Mouse (Mus musculus): Measurements from ENCODE around the gene Wdr35.

Gene Wdr35

DNA sequence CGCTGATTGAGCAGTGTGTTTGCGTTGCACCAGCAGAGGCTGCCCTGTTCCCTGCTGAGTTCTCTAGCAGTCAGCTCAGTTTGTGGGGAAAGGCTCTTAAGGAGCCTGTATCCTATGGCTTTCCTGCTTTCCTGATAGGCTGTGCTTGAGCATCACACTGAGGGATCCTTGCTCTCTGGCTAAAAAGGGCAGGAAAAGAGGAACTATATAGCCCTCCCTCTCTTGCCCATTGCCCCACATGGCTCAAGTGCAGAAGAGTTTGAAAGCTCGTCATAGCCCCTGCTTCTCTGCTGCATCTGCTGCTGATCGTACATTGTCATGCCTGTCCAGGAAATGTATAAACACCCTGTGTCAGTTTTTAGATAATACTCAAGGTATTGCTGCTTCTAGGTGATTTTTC lies 33.5 kb downstream of the Wdr35 start:
- in situ Hi-C loops (cut with MboI, MseI), result loop anchor here in 1 of 2 experiments (5.0 kb wide), 1 partner anchor 245 kb away; no protein-coding TSS in a partner anchor

DNA sequence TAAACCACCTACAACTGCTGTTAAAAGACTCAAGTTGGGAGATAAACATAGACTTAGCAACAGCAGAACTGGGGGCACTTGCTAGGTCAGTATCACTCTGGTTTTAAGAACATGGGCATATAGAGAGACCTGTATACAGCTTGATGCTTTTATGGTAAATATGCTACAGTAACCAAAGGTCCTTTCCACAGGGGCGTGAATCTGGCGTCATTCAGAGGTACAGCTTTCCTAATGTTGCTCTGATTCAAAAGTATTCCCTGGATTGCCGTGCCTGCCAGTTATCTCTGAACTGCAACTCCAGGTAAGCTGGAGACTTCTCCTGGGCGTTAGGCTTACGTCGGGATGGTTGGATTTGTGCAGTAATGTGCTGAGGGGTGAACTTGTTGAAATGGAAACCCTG lies 34.1 kb downstream of the Wdr35 start:
- in situ Hi-C loops (cut with MboI, MseI), result loop anchor here in 1 of 2 experiments (5.0 kb wide), 1 partner anchor 246 kb away; no protein-coding TSS in a partner anchor

DNA sequence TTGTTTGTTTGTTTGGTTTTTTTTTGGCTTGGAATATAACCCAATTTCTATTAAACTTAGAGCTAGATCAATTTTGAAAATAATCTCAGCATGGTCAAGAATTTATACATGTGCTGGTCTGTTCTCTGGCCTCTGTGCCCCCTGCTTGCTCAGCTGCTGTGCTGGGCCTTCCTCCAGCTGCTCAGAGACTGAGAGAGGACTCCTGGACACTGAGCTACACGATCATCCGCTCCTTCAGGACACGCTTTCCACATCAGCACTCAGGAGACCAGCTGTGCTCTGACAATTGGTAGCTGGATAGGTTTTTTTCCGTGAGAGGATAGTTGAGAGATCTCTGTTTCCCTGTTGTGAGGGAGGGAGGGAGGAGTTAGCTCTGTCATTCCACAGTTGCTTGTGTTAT lies 36.6 kb downstream of the Wdr35 start:
- in situ Hi-C loops (cut with MboI, MseI), result no loop called here

DNA sequence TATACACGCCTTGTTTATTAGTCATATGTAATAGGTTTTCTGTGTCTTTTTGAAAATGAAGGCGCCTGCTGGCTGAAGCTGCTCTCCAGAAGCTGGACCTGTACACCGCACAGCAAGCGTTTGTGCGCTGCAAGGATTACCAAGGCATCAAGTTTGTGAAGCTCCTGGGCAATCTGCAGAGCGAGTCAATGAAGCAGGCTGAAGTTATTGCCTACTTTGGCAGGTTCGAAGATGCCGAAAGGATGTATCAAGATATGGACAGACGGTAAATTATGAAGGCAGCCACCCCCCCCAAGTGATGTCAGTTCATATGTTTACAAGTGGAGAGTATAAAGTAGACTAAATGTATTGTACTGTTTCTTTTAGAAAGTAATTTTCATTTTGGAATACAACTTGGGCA lies 42.7 kb downstream of the Wdr35 start:
- in situ Hi-C loops (cut with MboI, MseI), result loop anchor here in 1 of 2 experiments (5.0 kb wide), 1 partner anchor 129 kb away; no protein-coding TSS in a partner anchor

DNA sequence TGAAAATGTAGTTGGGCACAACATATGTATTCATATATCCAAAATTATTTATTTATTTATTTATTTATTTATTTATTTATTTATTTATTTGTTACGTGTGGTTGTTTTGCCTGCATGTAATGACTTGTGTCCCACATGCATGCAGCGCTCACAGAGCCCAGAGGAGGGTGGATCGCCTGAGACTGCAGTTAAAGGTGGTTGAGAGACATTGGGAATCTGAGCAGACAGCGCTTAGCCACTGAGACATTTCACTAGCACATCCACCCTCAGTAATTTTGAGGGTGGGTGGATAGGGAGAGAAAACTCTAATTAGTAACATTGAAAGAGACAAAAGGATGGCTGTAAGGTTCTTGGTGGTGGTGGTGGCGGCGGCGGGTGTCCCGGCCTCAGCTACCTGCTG lies 46.7 kb downstream of the Wdr35 start:
- in situ Hi-C loops (cut with MboI, MseI), result no loop called here

DNA sequence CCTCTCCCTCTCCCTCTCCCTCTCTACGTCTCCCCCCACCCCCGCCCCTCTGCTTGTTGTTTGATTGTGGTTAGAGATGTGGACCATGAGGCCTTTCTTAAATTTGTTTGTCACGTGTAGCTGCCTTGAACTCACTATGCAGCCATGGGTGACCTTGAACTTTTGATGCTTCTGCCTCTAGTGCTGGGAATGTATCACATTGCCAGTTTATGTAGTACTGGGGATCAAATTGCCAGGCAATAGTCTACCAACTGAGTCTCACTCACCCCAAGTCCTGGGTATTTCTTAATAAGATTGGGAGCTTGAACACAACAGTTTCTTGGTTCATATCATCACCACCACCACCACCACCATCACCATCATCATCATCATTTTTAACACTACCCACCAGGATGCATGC lies 47.3 kb downstream of the Wdr35 start:
- in situ Hi-C loops (cut with MboI, MseI), result no loop called here

DNA sequence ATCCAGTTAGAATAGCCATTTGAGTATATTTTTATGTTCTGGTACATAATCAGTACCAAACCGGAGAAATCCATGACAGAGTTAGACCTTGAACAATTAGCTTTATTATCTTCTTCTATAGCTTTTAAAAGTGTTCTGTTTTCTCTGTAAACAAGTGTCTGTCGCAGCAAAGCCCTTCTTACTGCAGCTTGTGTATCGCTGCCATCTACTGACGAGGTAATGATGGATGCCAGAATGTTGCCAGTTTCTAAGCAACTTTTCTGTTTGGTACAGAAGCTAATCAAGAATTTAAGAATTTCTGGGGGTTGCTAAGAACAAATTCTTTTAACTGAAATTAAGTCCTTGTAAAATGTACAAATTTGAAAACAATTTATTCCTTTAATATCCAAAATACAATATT lies 49.3 kb downstream of the Wdr35 start:
- in situ Hi-C loops (cut with MboI, MseI), result no loop called here

DNA sequence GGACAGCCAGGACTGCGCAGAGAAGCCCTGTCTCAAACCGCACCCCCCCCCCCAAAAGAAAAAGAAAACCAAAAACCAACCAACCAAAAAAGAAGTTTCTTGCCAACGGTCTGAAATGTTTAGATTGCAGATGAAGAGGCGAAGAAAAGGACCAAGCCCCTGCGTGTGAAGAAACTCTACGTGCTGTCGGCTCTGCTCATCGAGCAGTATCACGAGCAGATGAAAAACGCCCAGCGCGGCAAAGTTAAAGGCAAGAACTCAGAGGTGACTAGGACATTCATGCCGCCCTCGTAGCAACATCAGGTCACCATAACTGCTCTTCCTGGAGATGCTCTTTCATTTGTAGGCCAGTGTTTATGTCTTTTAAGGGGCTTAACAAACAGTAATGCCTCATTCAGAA lies 50.4 kb downstream of the Wdr35 start:
- in situ Hi-C loops (cut with MboI, MseI), result no loop called here

DNA sequence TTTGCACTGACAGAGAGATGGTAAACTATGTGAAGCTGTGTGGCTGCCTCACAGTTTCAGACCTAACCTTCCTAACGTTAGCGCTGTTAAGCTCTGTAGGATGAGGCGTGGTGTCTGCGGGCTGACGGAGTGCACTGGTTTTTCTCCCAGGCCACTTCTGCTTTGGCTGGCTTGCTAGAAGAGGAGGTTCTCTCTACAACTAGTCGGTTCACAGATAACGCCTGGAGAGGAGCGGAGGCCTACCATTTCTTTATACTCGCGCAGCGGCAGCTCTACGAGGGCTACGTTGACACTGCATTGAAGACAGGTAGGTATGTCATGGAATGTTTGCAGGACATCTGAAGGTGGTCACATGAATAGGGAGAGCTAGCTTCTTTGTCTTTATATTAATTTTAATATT lies 51.0 kb downstream of the Wdr35 start:
- in situ Hi-C loops (cut with MboI, MseI), result loop anchor here (25.0 kb wide), 2 partner anchors 662 to 687 kb away; no protein-coding TSS in a partner anchor

DNA sequence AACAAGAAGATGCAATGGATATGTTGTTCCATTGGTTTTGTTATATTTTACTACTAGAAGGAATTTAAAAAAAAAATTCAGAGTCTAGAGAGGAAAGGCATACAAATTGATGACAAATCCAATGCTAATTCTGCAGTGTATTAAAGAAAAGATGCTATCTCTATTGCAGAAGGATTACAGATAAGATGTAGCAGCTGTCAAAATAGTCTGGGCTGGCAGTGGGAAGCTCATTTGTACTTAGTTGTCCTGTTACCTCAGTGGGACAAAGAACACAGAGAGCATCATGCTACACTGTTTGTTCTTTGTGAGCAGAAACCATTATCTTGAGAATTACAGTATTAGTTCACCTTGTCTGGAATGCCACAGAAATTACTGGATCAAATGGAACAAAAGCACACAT lies 53.2 kb downstream of the Wdr35 start:
- in situ Hi-C loops (cut with MboI, MseI), result loop anchor here (25.0 kb wide), 2 partner anchors 665 to 690 kb away; no protein-coding TSS in a partner anchor

DNA sequence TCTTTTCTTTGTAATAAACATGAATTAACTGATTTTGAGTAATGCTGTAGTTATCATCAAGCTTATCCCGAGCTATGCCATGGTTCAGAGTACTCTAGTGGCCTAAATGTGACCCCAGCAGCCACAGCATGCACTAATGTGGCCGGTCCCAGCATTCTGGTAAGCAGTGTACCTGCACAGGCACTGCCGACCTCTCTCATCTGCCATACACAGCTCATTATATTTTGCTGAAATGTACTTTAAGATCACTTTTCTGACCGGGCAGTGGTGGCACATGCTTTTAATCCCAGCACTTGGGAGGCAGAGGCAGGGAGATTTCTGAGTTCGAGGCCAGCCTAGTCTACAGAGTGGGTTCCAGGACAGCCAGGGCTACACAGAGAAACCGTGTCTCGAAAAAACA lies 55.1 kb downstream of the Wdr35 start:
- in situ Hi-C loops (cut with MboI, MseI), result loop anchor here (25.0 kb wide), 2 partner anchors 667 to 692 kb away; no protein-coding TSS in a partner anchor

DNA sequence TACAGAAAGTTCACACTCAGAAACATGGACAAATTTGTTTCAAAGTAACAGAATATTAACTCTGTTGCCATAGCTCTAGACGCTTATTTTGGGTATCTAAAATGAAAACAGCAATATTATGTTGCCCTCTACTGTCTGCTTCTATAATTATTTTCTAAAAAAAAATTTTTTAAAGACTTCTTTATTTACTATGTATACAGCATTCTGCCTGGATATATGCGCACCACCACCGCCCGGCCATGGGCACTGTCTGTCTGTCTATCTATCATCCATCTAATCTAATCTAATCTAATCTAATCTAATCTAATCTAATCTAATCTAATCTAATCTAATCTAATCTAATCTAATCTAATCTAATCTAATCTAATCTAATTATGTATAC lies 55.8 kb downstream of the Wdr35 start:
- in situ Hi-C loops (cut with MboI, MseI), result loop anchor here (25.0 kb wide), 2 partner anchors 667 to 692 kb away; no protein-coding TSS in a partner anchor

DNA sequence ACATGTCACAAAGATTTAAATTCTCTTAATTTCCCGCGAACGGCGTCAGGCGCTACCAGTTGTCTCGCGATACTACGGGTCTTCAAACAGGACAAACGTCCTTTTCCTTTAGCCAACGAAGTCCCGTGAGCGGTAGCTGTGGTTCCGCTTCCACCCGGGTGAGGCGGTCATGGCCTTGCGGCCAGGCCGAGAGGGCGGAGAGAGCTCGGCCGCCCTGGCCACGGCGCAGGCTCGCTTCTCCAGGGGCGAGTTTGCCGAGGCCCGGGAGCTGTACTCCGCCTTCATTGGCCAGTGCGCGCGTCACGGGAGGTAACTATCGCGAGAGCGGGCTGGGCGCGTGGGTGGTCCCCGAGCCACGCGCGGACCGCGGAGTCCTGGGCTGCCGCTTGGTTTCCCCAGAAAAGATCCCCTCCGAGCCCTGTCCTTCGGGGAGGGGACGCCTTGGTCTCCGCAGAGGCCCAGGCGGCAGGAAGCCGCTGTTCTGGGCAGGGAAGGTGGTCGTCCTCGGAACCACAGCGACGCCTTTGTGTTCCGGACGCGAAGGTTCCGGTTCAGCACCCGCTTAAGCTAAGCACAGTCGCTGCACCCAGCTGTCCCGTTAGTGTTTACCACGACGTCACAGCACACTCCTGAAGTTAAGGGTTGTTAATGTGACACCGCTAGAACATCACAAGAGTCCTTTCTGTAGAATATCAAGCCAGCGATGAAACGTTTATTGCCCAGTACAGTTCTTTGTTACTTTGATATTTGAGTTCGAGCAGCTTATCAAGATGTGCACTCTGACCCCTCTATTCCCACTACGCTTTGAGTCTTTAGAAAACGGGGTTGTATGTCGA lies 56.4 kb downstream of the Wdr35 start, which contains the start of gene Ttc32:
Gene Ttc32 (plus strand): TSS at position 110 of the 836 bp plus-strand sequence.
- in situ Hi-C loops (cut with MboI, MseI), result loop anchor here (5.0 to 25.0 kb wide), 6 partner anchors 668 to 1365 kb away; partner anchors contain the start of gene Rdh14 (in 1 of the 2)

DNA sequence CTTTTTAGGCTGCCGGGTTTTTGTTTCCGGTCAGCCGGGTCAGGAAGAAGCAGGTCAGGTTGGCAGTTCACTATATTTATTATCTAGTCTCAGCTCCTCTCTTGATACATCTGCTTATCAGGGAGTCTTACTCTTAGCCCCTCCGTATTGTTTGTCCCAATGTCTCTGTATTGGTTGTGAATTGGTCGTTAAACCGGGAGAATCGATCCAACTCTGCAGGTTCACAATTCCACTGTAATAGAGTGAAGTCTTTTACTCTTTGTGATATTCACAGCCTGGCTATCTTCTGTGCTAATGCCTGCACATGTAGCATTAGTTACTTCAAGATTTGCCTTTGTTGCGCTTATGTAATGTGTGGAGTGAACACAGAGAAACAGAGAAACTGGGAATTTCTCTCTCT lies 57.5 kb downstream of the Wdr35 start:
- in situ Hi-C loops (cut with MboI, MseI), result loop anchor here (5.0 to 25.0 kb wide), 6 partner anchors 669 to 1364 kb away; partner anchors contain the start of gene Rdh14 (in 1 of the 2)

DNA sequence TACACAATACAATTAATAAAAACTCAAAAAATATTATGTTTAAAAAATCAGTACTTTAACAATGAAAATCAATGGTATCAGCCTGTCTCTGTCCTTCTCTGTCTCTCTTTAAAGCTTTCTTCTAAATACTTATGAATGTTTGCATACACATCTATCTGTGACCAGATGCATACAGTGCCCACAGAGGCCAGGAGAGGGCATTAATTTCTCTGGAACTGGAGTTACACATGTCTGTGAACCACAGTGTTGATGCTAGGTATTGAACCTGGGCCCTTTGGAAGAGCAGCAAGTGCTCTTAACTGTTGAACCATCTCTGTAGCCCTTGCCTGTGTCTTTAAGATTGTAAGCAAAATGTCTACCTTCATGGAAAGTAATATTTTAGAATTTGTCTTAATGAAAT lies 59.4 kb downstream of the Wdr35 start:
- in situ Hi-C loops (cut with MboI, MseI), result loop anchor here (5.0 to 25.0 kb wide), 6 partner anchors 671 to 1362 kb away; partner anchors contain the start of gene Rdh14 (in 1 of the 2)

DNA sequence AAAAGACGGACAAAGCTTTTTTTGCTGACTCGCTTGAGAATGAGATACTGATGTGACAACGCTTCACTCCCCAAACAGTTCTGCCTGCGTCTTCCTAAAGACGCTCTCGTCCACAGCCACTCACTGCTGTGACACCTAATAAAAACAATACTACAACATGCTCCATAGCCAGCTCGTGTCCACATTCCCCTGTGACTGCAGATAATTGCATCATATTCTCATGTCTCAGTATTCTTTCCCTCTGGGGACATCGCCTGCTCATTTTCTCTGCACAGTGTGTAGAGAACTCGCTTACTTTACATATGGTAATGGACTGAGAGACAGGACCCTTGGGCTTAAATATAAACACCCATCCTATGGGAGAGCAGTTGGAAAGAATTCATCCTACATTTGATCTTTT lies 62.7 kb downstream of the Wdr35 start:
- in situ Hi-C loops (cut with MboI, MseI), result loop anchor here (10.0 to 25.0 kb wide), 5 partner anchors 674 to 1358 kb away; partner anchors contain the start of gene Rdh14 (in 1 of the 2)

DNA sequence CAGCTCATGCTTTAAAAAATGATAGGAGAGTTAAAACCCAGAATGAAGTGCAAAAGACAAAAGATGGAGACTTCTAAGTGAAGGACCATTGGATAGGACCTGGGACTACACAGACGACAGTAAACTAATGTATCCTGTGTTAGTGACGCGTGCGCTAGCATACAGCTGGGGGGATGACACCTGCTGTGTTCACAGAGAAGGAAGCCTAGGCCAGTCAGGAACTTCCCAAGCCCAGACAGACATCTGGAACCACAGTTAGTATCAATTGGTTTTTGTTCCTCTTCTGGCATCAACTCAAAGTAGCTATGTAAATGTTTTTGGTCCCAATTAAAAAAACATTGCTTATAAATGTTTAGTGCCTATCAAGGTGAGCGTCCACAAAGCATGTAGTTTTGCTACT lies 66.5 kb downstream of the Wdr35 start:
- in situ Hi-C loops (cut with MboI, MseI), result loop anchor here (25.0 kb wide), 2 partner anchors 678 to 703 kb away; no protein-coding TSS in a partner anchor

DNA sequence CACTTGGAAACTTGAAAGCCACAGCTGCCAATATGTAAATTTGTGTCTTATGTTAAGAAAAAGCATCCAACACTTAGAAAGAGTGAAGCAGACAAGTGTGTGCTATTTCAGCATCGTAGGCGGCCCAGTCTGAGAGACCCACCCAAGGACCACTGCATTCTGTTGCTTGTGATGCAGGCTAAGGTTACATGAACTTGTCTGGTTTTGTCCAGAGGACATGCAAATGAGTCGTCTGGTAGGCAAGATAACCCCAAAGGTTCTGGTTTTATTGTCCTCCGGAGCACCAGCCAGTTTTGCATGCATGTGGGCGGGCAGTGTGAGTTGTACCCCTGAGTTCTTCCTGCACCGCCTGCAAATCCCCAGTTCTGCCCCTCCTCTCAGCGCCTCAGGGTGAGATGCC lies 67.0 kb downstream of the Wdr35 start:
- in situ Hi-C loops (cut with MboI, MseI), result loop anchor here (25.0 kb wide), 2 partner anchors 678 to 703 kb away; no protein-coding TSS in a partner anchor

DNA sequence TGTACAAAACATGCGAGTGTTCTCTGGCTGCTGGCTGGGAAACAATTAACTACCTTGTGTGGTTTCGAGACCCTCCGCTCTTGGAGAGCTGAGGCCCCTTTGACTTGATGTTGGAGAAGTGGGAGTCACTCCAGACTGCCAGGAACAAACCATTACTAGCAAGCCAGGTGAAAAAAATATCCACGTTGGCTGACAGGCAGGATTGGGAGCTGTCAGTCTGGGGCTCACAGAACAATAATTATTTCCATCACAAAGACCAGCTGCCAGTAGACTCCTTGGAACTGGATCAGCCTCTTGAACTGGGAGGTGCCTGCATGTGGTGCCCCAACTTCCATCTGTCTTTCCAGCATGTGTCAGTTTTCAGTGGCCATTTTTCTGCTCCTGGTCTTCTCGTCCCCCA lies 68.6 kb downstream of the Wdr35 start:
- in situ Hi-C loops (cut with MboI, MseI), result loop anchor here (25.0 kb wide), 2 partner anchors 680 to 705 kb away; no protein-coding TSS in a partner anchor

DNA sequence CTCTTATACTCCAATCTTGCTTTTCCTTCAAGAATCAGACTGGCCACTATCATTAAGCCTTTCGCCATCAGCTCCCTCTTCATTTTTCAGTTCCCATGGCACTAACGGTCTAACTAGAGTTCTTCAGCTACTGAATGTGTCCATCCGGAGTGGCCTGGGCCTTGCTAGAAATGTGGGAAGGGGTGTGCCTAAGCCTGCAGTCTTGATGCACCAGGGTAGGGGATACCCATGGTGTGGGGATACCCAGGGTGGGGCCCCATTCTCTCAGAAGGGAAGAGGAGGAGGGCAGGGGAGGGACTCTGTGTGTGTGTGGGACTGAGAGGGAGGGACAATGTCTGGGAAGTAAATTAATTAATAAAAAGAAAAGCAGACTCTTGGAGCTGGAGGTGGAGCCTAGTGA lies 69.1 kb downstream of the Wdr35 start:
- in situ Hi-C loops (cut with MboI, MseI), result loop anchor here (25.0 kb wide), 2 partner anchors 680 to 705 kb away; no protein-coding TSS in a partner anchor

DNA sequence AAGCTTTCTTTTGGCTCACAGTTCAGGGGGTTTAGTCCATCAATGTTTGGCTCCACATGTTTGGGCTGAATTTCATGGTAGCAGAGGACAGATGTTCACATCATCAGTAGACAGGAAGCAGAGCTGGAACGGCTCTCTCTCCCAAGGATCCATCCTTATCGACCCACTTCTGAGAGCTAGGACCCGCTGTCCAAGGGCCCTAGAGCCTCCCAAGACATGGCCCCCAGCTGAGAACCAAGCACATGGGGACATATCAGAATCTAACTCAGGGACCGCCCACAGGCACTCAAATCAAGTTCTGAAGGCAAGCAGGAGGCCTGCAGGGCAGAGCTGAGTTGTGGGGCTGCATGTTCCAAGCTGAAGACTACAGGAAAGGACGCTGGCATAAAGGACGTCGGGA lies 71.0 kb downstream of the Wdr35 start:
- in situ Hi-C loops (cut with MboI, MseI), result loop anchor here (25.0 kb wide), 2 partner anchors 682 to 707 kb away; no protein-coding TSS in a partner anchor

DNA sequence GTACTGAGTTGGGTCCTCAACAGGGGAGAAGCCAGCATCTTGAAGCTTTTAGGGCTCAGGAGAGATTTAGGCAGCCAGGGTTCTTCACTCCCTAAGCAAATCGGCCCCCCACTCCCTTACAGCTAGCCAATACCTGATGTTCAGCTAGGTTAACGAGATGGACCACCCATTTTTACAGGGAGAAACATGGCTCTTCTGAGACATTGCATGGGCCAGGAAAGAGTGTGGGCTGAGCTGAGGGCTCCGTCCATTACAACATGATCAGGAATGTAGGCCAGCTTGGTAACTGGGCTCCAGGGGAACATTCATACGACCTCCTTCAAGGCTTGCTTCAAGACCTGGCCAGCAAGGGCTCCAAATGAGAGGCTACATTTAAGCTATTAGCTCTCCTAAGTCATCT lies 73.0 kb downstream of the Wdr35 start:
- in situ Hi-C loops (cut with MboI, MseI), result loop anchor here (25.0 kb wide), 2 partner anchors 684 to 709 kb away; no protein-coding TSS in a partner anchor

All from T-helper 17 cell (primary cell).